Mouse (Mus musculus) neural tube, embryonic 15.5 days (tissue): ENCODE measurements around the gene Raet1d. TPM values are rescaled to one million over a fixed set of nuclear protein-coding genes. Genes with fewer than 3 reads are reported as not detected.
A peak's percentile ranks its signal among the peaks of the same experiment; 100 is the strongest.
"Not testable (repeated sequence)": the region's sequence is repeated elsewhere in the genome, so short reads cannot be mapped to it uniquely, and the experiment has no call there.

Experiments
- ATAC-seq: fragments of 200-750 bp; cut with Nextera tagmentation; 2 replicates; pipeline ENCODE4 v1.8.0; 2017; ENCODE audit warnings: mild to moderate bottlenecking, moderate TSS enrichment, moderate library complexity; ENCODE audit not compliant: low FRiP score
- H3K27ac ChIP-seq: fragments of 300-500 bp; sonication (generic); replicated peaks from 2 replicates; pipeline ENCODE4 v1.5.1; 2015; ENCODE audit warnings: mild to moderate bottlenecking, inconsistent platforms
- H3K27me3 ChIP-seq: fragments of 300-500 bp; sonication (generic); replicated peaks from 2 replicates; pipeline ENCODE4 v1.6.1; 2015; ENCODE audit warnings: inconsistent platforms
- H3K36me3 ChIP-seq: fragments of 300-500 bp; sonication (generic); 2 replicates; pipeline ENCODE4 v1.6.1; 2015; ENCODE audit warnings: inconsistent platforms
- H3K4me1 ChIP-seq: fragments of 300-500 bp; sonication (generic); 2 replicates; pipeline ENCODE4 v1.6.1; 2015; ENCODE audit warnings: inconsistent platforms
- H3K4me2 ChIP-seq: fragments of 300-500 bp; sonication (generic); 2 replicates; pipeline ENCODE4 v1.6.1; 2015; ENCODE audit warnings: inconsistent platforms, mild to moderate bottlenecking, moderate library complexity
- H3K4me3 ChIP-seq: fragments of 300-500 bp; sonication (generic); replicated peaks from 2 replicates; pipeline ENCODE4 v1.5.1; 2015; ENCODE audit warnings: mild to moderate bottlenecking, inconsistent platforms
- H3K9ac ChIP-seq: fragments of 300-500 bp; sonication (generic); replicated peaks from 2 replicates; pipeline ENCODE4 v1.6.1; 2015; ENCODE audit warnings: mild to moderate bottlenecking, inconsistent platforms
- H3K9me3 ChIP-seq: fragments of 300-500 bp; sonication (generic); replicated peaks from 2 replicates; pipeline ENCODE4 v1.6.1; 2016; ENCODE audit warnings: inconsistent platforms
- WGBS: fragments of 180-500 bp; shearing (Covaris S2); methylation state at CpG from one replicate; pipeline ENCODE4 v1.1.7; 2015; ENCODE audit warnings: mixed read lengths; 5-methylcytosine and 5-hydroxymethylcytosine counted together
- polyA plus RNA-seq: library from polyadenylated mRNA; unstranded; fragments of >200 nt; fragmentation: Nextera tagmentation; extraction: Ambion mirVana; gene quantifications from 2 replicates; pipeline ENCODE4 v1.2.1, GENCODE M21; 2015

The Raet1d gene
- polyA plus RNA-seq, 1 experiment from 2014 or later, result 2.0 TPM

GRCm38 (mm10) chr10:22391616-22392015, 31.3 kb downstream of the Raet1d start:
- not testable (repeated sequence) for H3K36me3 ChIP-seq, H3K27ac ChIP-seq, H3K9ac ChIP-seq, H3K9me3 ChIP-seq, ATAC-seq, H3K4me3 ChIP-seq, H3K4me2 ChIP-seq, H3K4me1 ChIP-seq, H3K27me3 ChIP-seq
- WGBS, result 93% methylated on average over 4 of the region's 5 CpGs

- not testable (repeated sequence) for H3K27ac ChIP-seq, H3K4me1 ChIP-seq, H3K9me3 ChIP-seq, H3K4me3 ChIP-seq, H3K27me3 ChIP-seq, H3K4me2 ChIP-seq, ATAC-seq, H3K9ac ChIP-seq, H3K36me3 ChIP-seq
- WGBS, result no CpG with 5 or more reads among the region's 2 CpGs
Observed at GRCm38 (mm10) chr10:22393028-22393824, 32.9 kb downstream of the Raet1d start.

- H3K27ac ChIP-seq, ATAC-seq, H3K9ac ChIP-seq, H3K9me3 ChIP-seq, H3K36me3 ChIP-seq, H3K4me3 ChIP-seq, H3K27me3 ChIP-seq, H3K4me1 ChIP-seq, H3K4me2 ChIP-seq: not testable (repeated sequence)
- 17% methylated on average over 1 of the region's 1 CpGs for WGBS
Observed at GRCm38 (mm10) chr10:22396680-22397079, 36.3 kb downstream of the Raet1d start.

- H3K4me2 ChIP-seq, H3K4me3 ChIP-seq, H3K36me3 ChIP-seq, H3K9me3 ChIP-seq, H3K4me1 ChIP-seq, H3K27ac ChIP-seq, H3K9ac ChIP-seq, H3K27me3 ChIP-seq: not testable (repeated sequence)
- 6% methylated on average over 9 of the region's 11 CpGs for WGBS
- peak; percentile 35; the same call in 1 of the 2 replicates for ATAC-seq
Observed at GRCm38 (mm10) chr10:22402225-22402917, 42.0 kb downstream of the Raet1d start.

- not testable (repeated sequence) for H3K4me3 ChIP-seq, ATAC-seq, H3K36me3 ChIP-seq, H3K4me1 ChIP-seq, H3K9ac ChIP-seq, H3K27ac ChIP-seq, H3K9me3 ChIP-seq, H3K4me2 ChIP-seq, H3K27me3 ChIP-seq
- 0% methylated on average over 1 of the region's 8 CpGs for WGBS
Observed at GRCm38 (mm10) chr10:22413702-22414494, 53.5 kb downstream of the Raet1d start.

Other genes starting within 250 kb of the Raet1d start
- gene E030030I06Rik, start 211.3 kb upstream of the Raet1d start, polyA plus RNA-seq, result 1.6 and 3.4 TPM in 2 replicates
- 0.91 and 1.4 TPM in 2 replicates for gene Raet1e, start 202.0 kb upstream of the Raet1d start, polyA plus RNA-seq
- 0.23 and 0.46 TPM in 2 replicates for gene H60b, start 202.0 kb upstream of the Raet1d start, polyA plus RNA-seq